Mouse (Mus musculus) liver, embryonic 14.5 days (tissue): ENCODE measurements at regions not wholly inside any gene's neighbourhood (a gene's known extent, or its start where the extent isn't known, plus 50 kb on each side); places are given as distances from the start of the nearest gene placed in this dataset.

Experiments
- CTCF ChIP-seq: IDR thresholded peaks from 2 replicates; pipeline ENCODE4 v1.5.1; 2016; ENCODE audit warnings: antibody characterized with exemption, low read depth, control low read depth
- EP300 ChIP-seq: IDR thresholded peaks from 2 replicates; pipeline ENCODE4 v1.6.1; 2016; ENCODE audit warnings: antibody characterized with exemption, low read depth

DNA sequence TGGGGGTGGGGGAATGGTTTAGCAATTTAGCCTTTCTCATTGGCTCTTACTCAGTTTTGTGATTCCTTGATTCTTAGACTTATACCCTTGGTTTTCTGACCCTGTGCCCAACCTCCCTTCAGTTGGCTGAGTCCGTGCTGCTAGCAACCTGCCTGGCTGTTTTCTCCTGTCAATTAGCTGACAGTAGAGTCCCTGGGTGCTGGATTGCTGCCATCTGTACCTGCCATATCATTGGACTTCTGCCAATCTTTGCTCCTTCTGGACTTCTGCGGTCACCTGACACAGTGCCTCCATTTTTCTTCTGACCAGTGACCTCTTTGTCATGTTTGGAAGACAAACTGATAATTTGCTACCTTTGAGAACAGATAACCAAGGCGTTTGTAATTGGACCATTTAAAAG is 140.5 kb downstream of the Cavin4 start:
- TF ChIP-seq CTCF (no peak), EP300 (no peak)
